ENCODE assay signal across 8 mouse cellular contexts in genomic region chr3:88375750-88376626, GRCm38 (mm10). TPM values are rescaled to one million over a fixed set of nuclear protein-coding genes. Genes with fewer than 3 reads are reported as not detected.
A peak's percentile ranks its signal among the peaks of the same experiment; 100 is the strongest.
DNase-seq lines count a peak whose midpoint lies in the region; ATAC-seq and TF ChIP-seq lines count a peak whose summit lies in the region.
"Not testable (repeated sequence)": the region's sequence is repeated elsewhere in the genome, so short reads cannot be mapped to it uniquely, and the experiment has no call there.
"Had no signal": no experiment of that assay in that cellular context is flagged by ENCODE, and none has a peak within 500 bp of the region (broad histone marks: within the 10 kb centered on the region; RNA-seq: fewer than 3 reads in every experiment).

No protein-coding gene starts in this region.

- ATAC-seq in embryonic facial prominence, embryonic 12.5 days (ENCODE audit: insufficient number of reproducible peaks, insufficient read depth, low FRiP score, low TSS enrichment): peak; percentile 84
- not testable (repeated sequence) for ATAC-seq in heart, embryonic 13.5 days (ENCODE audit: extremely low read depth, insufficient number of reproducible peaks, low FRiP score, low TSS enrichment)

- H3K4me2 ChIP-seq in embryonic facial prominence, embryonic 12.5 days (replicated peaks): peak overlapping the region; percentile 44
- peak overlapping the region; percentile 62 for H3K4me2 ChIP-seq in heart, embryonic 13.5 days

- not testable (repeated sequence) for H3K27me3 ChIP-seq in embryonic facial prominence, embryonic 12.5 days; heart, embryonic 13.5 days (replicated peaks); kidney, adult 2 months (replicated peaks; ENCODE audit: control insufficient read depth, insufficient read depth, low read length)

- H3K9ac ChIP-seq in embryonic facial prominence, embryonic 12.5 days: not testable (repeated sequence)
- peak overlapping the region; percentile 67; the same call in 1 of the 2 replicates for H3K9ac ChIP-seq in heart, embryonic 13.5 days

- peak overlapping the region; percentile 19; the same call in 1 of the 2 replicates for H3K4me3 ChIP-seq in embryonic facial prominence, embryonic 12.5 days
- H3K4me3 ChIP-seq in heart, embryonic 13.5 days: peak overlapping the region; percentile 25
- not testable (repeated sequence) for H3K4me3 ChIP-seq in kidney, adult 2 months (ENCODE audit: insufficient read depth, low read depth, low read length)

- not testable (repeated sequence) for H3K4me1 ChIP-seq in embryonic facial prominence, embryonic 12.5 days; heart, embryonic 13.5 days; kidney, adult 2 months (ENCODE audit: control insufficient read depth, insufficient read depth, low read length)

- H3K36me3 ChIP-seq in embryonic facial prominence, embryonic 12.5 days; heart, embryonic 13.5 days; kidney, adult 2 months (ENCODE audit: control insufficient read depth, insufficient read depth, low read length): not testable (repeated sequence)

- peak; percentile 33 for DNase-seq in Muller cell, postnatal 12 days (ENCODE audit: inconsistent ontology term)
- DNase-seq in kidney, adult 2 months: peak; percentile 49
- DNase-seq in liver: peak; percentile 65
- DNase-seq in mesoderm, embryonic 11.5 days (ENCODE audit: low read depth, low spot score): peak; percentile 50
- peak; percentile 24 for DNase-seq in ovary, postnatal 36 days (ENCODE audit: low spot score)

- TF ChIP-seq POLR2A in kidney, adult 2 months (IDR thresholded peaks at IDR 0.05; ENCODE audit: low read depth, low read length): not testable (repeated sequence)

- WGBS in embryonic facial prominence, embryonic 12.5 days: 10% methylated on average over 19 of the region's 19 CpGs
- WGBS in heart, embryonic 13.5 days: 15% methylated on average over 19 of the region's 19 CpGs
- 12% methylated on average over 19 of the region's 19 CpGs for WGBS in kidney, adult 2 months

- H3K9me3 ChIP-seq in embryonic facial prominence, embryonic 12.5 days; heart, embryonic 13.5 days: not testable (repeated sequence)

- not testable (repeated sequence) for TF ChIP-seq CTCF in kidney, adult 2 months (conservative IDR thresholded peaks at IDR 0.05; ENCODE audit: insufficient read depth, insufficient read length, low read depth, low read length)

- H3K27ac ChIP-seq in embryonic facial prominence, embryonic 12.5 days: 0 out of 2 replicates have a peak overlapping the region, but pooled peaks have one; percentile 30
- not testable (repeated sequence) for H3K27ac ChIP-seq in heart, embryonic 13.5 days (replicated peaks); kidney, adult 2 months (ENCODE audit: insufficient read depth, low read depth, low read length)

RNA-seq across cellular contexts. Expression of gene Bglap2, which starts 2.5 kb away (rescaled TPM):
- polyA plus RNA-seq in embryonic facial prominence, embryonic 12.5 days (2016; fragmentation: Nextera tagmentation; extraction: Ambion mirVana): not detected in 2 replicates
- polyA plus RNA-seq in heart, embryonic 13.5 days (2015; fragmentation: Nextera tagmentation; extraction: Ambion mirVana): not detected in 2 replicates
- not detected in 2 replicates for polyA plus RNA-seq in kidney, adult 2 months (2012; rRNA removed)

RNA-seq across cellular contexts. Expression of gene Bglap3, which starts 3.4 kb away (rescaled TPM):
- polyA plus RNA-seq in embryonic facial prominence, embryonic 12.5 days (2016; fragmentation: Nextera tagmentation; extraction: Ambion mirVana): 0.17 TPM in 1 of 2 replicates, not detected in the other
- polyA plus RNA-seq in heart, embryonic 13.5 days (2015; fragmentation: Nextera tagmentation; extraction: Ambion mirVana): not detected in 2 replicates
- polyA plus RNA-seq in kidney, adult 2 months (2012; rRNA removed): 3.2 and 3.5 TPM in 2 replicates

RNA-seq across cellular contexts. Expression of gene Bglap, which starts 8.3 kb away (rescaled TPM):
- not detected in 2 replicates for polyA plus RNA-seq in embryonic facial prominence, embryonic 12.5 days (2016; fragmentation: Nextera tagmentation; extraction: Ambion mirVana)
- not detected in 2 replicates for polyA plus RNA-seq in heart, embryonic 13.5 days (2015; fragmentation: Nextera tagmentation; extraction: Ambion mirVana)
- 0.61 TPM in 1 of 2 replicates, not detected in the other for polyA plus RNA-seq in kidney, adult 2 months (2012; rRNA removed)
- polyA plus RNA-seq: lung, adult 2 months had no signal

RNA-seq across cellular contexts. Expression of gene Paqr6, which starts 11.6 kb away (rescaled TPM):
- polyA plus RNA-seq in embryonic facial prominence, embryonic 12.5 days (2016; fragmentation: Nextera tagmentation; extraction: Ambion mirVana): 2.8 and 3.3 TPM in 2 replicates
- 2.6 and 3.8 TPM in 2 replicates for polyA plus RNA-seq in heart, embryonic 13.5 days (2015; fragmentation: Nextera tagmentation; extraction: Ambion mirVana)
- 3.6 and 5.9 TPM in 2 replicates for polyA plus RNA-seq in kidney, adult 2 months (2012; rRNA removed)

RNA-seq across cellular contexts. Expression of gene Pmf1, which starts 34.1 kb away (rescaled TPM):
- 130 and 133 TPM in 2 replicates for polyA plus RNA-seq in embryonic facial prominence, embryonic 12.5 days (2016; fragmentation: Nextera tagmentation; extraction: Ambion mirVana)
- 110 and 112 TPM in 2 replicates for polyA plus RNA-seq in heart, embryonic 13.5 days (2015; fragmentation: Nextera tagmentation; extraction: Ambion mirVana)
- 33.9 and 34.4 TPM in 2 replicates for polyA plus RNA-seq in kidney, adult 2 months (2012; rRNA removed)
